Mouse (Mus musculus): ENCODE measurements at regions not wholly inside any gene's neighbourhood (a gene's known extent, or its start where the extent isn't known, plus 50 kb on each side); places are given as distances from the start of the nearest gene placed in this dataset.

GRCm38 (mm10) chr12:54407301-54407896 lies 203.7 kb upstream of the Egln3 start:
- Histone ChIP-seq H3K4me2 (replicated peaks) (no peak overlapping the region), H3K4me3 (no peak overlapping the region), H3K27ac (no peak overlapping the region), H3K9me3 (no peaks in the 10 kb centered on the region), H3K27me3 (no peaks in the 10 kb centered on the region), H3K9ac (no peak overlapping the region), H3K36me3 (no peaks in the 10 kb centered on the region), H3K4me1 (0 out of 2 replicates have a peak, but pooled peaks cover 4% of the 10 kb centered on the region)
- 71% methylated on average over 6 of the region's 6 CpGs for WGBS
- no peak for ATAC-seq (ENCODE audit: insufficient number of reproducible peaks, insufficient read depth, low FRiP score, low TSS enrichment)

GRCm38 (mm10) chr12:54405066-54405465 lies 201.4 kb upstream of the Egln3 start:
- no peak overlapping the region for H3K9ac ChIP-seq
- no peak for ATAC-seq (ENCODE audit: insufficient number of reproducible peaks, insufficient read depth, low FRiP score, low TSS enrichment)
- no peaks in the 10 kb centered on the region for H3K9me3 ChIP-seq
- H3K27me3 ChIP-seq = no peaks in the 10 kb centered on the region
- 0 out of 2 replicates have a peak, but pooled peaks cover 4% of the 10 kb centered on the region for H3K4me1 ChIP-seq
- no peak overlapping the region for H3K27ac ChIP-seq
- no peak overlapping the region for H3K4me2 ChIP-seq (replicated peaks)
- no peaks in the 10 kb centered on the region for H3K36me3 ChIP-seq
- H3K4me3 ChIP-seq = no peak overlapping the region
- 65% methylated on average over 14 of the region's 14 CpGs for WGBS

- no peak overlapping the region for H3K9ac ChIP-seq
Observed at GRCm38 (mm10) chr12:54402591-54402990, 198.9 kb upstream of the Egln3 start.

GRCm38 (mm10) chr12:54401665-54402064 lies 198.0 kb upstream of the Egln3 start:
- Histone ChIP-seq H3K36me3 (no peaks in the 10 kb centered on the region), H3K27ac (no peak overlapping the region), H3K9me3 (no peaks in the 10 kb centered on the region), H3K9ac (no peak overlapping the region), H3K4me2 (replicated peaks) (no peak overlapping the region), H3K4me3 (no peak overlapping the region), H3K4me1 (0 out of 2 replicates have a peak, but pooled peaks cover 4% of the 10 kb centered on the region), H3K27me3 (no peaks in the 10 kb centered on the region)
- WGBS = 56% methylated on average over 1 of the region's 1 CpGs
- ATAC-seq (ENCODE audit: insufficient number of reproducible peaks, insufficient read depth, low FRiP score, low TSS enrichment) = no peak

More at GRCm38 (mm10) chr12:54402591-54402990, 198.9 kb upstream of the Egln3 start:
- H3K4me2 ChIP-seq (replicated peaks) = no peak overlapping the region
- no peaks in the 10 kb centered on the region for H3K27me3 ChIP-seq
- no peak overlapping the region for H3K4me3 ChIP-seq
- H3K4me1 ChIP-seq = 0 out of 2 replicates have a peak, but pooled peaks cover 4% of the 10 kb centered on the region
- no peak overlapping the region for H3K27ac ChIP-seq
- 81% methylated on average over 6 of the region's 6 CpGs for WGBS
- ATAC-seq (ENCODE audit: insufficient number of reproducible peaks, insufficient read depth, low FRiP score, low TSS enrichment) = no peak
- no peaks in the 10 kb centered on the region for H3K9me3 ChIP-seq
- H3K36me3 ChIP-seq = no peaks in the 10 kb centered on the region

- H3K27me3 ChIP-seq = no peaks in the 10 kb centered on the region
- H3K36me3 ChIP-seq = no peaks in the 10 kb centered on the region
- H3K27ac ChIP-seq = no peak overlapping the region
- no peak overlapping the region for H3K4me2 ChIP-seq (replicated peaks)
- WGBS = 82% methylated on average over 5 of the region's 5 CpGs
- H3K9me3 ChIP-seq = no peaks in the 10 kb centered on the region
- no peak overlapping the region for H3K9ac ChIP-seq
- 0 out of 2 replicates have a peak, but pooled peaks cover 2% of the 10 kb centered on the region for H3K4me1 ChIP-seq
- ATAC-seq (ENCODE audit: insufficient number of reproducible peaks, insufficient read depth, low FRiP score, low TSS enrichment) = no peak
- H3K4me3 ChIP-seq = no peak overlapping the region
Observed at GRCm38 (mm10) chr12:54400084-54400483, 196.4 kb upstream of the Egln3 start.

GRCm38 (mm10) chr12:54398080-54398479 lies 194.4 kb upstream of the Egln3 start:
- H3K4me3 ChIP-seq = no peak overlapping the region
- 70% methylated on average over 6 of the region's 6 CpGs for WGBS
- H3K9me3 ChIP-seq = no peaks in the 10 kb centered on the region
- no peak for ATAC-seq (ENCODE audit: insufficient number of reproducible peaks, insufficient read depth, low FRiP score, low TSS enrichment)
- H3K4me1 ChIP-seq = no peaks in the 10 kb centered on the region
- no peak overlapping the region for H3K4me2 ChIP-seq (replicated peaks)
- no peak overlapping the region for H3K9ac ChIP-seq
- no peak overlapping the region for H3K27ac ChIP-seq
- no peaks in the 10 kb centered on the region for H3K27me3 ChIP-seq
- no peaks in the 10 kb centered on the region for H3K36me3 ChIP-seq

GRCm38 (mm10) chr12:54396952-54397351 lies 193.3 kb upstream of the Egln3 start:
- Histone ChIP-seq H3K4me1 (no peaks in the 10 kb centered on the region), H3K27me3 (no peaks in the 10 kb centered on the region), H3K36me3 (no peaks in the 10 kb centered on the region), H3K27ac (no peak overlapping the region), H3K9me3 (no peaks in the 10 kb centered on the region), H3K4me2 (replicated peaks) (no peak overlapping the region), H3K4me3 (no peak overlapping the region), H3K9ac (no peak overlapping the region)
- ATAC-seq (ENCODE audit: insufficient number of reproducible peaks, insufficient read depth, low FRiP score, low TSS enrichment) = no peak

GRCm38 (mm10) chr12:54396341-54396740 lies 192.7 kb upstream of the Egln3 start:
- Histone ChIP-seq H3K4me3 (no peak overlapping the region), H3K9ac (no peak overlapping the region), H3K9me3 (no peaks in the 10 kb centered on the region), H3K4me2 (replicated peaks) (no peak overlapping the region), H3K4me1 (no peaks in the 10 kb centered on the region), H3K27me3 (no peaks in the 10 kb centered on the region), H3K27ac (no peak overlapping the region), H3K36me3 (no peaks in the 10 kb centered on the region)
- ATAC-seq (ENCODE audit: insufficient number of reproducible peaks, insufficient read depth, low FRiP score, low TSS enrichment) = no peak
- WGBS = 77% methylated on average over 5 of the region's 5 CpGs

- H3K9me3 ChIP-seq = no peaks in the 10 kb centered on the region
- 62% methylated on average over 4 of the region's 4 CpGs for whole genome bisulfite sequencing
Observed at GRCm38 (mm10) chr12:54385401-54385800, 181.7 kb upstream of the Egln3 start.

GRCm38 (mm10) chr12:54384116-54384515 lies 180.5 kb upstream of the Egln3 start:
- H3K9ac ChIP-seq = no peak overlapping the region
- no peak overlapping the region for H3K4me3 ChIP-seq
- no peak for ATAC-seq (ENCODE audit: insufficient number of reproducible peaks, insufficient read depth, low FRiP score, low TSS enrichment)
- no peak overlapping the region for H3K4me2 ChIP-seq (replicated peaks)
- H3K27me3 ChIP-seq = no peaks in the 10 kb centered on the region
- no peaks in the 10 kb centered on the region for H3K4me1 ChIP-seq
- no peaks in the 10 kb centered on the region for H3K9me3 ChIP-seq
- WGBS = 27% methylated on average over 3 of the region's 3 CpGs
- H3K27ac ChIP-seq = no peak overlapping the region
- no peaks in the 10 kb centered on the region for H3K36me3 ChIP-seq

More at GRCm38 (mm10) chr12:54385401-54385800, 181.7 kb upstream of the Egln3 start:
- ATAC-seq (ENCODE audit: insufficient number of reproducible peaks, insufficient read depth, low FRiP score, low TSS enrichment) = no peak
- Histone ChIP-seq H3K4me3 (no peak overlapping the region), H3K4me1 (no peaks in the 10 kb centered on the region), H3K27ac (no peak overlapping the region), H3K27me3 (no peaks in the 10 kb centered on the region), H3K4me2 (replicated peaks) (no peak overlapping the region), H3K36me3 (no peaks in the 10 kb centered on the region), H3K9ac (no peak overlapping the region)

GRCm38 (mm10) chr12:54382965-54383364 lies 179.3 kb upstream of the Egln3 start:
- 97% methylated on average over 2 of the region's 2 CpGs for WGBS
- Histone ChIP-seq H3K9me3 (no peaks in the 10 kb centered on the region), H3K27me3 (no peaks in the 10 kb centered on the region), H3K27ac (no peak overlapping the region), H3K4me2 (replicated peaks) (no peak overlapping the region), H3K36me3 (no peaks in the 10 kb centered on the region), H3K9ac (no peak overlapping the region), H3K4me3 (no peak overlapping the region), H3K4me1 (no peaks in the 10 kb centered on the region)
- ATAC-seq (ENCODE audit: insufficient number of reproducible peaks, insufficient read depth, low FRiP score, low TSS enrichment) = no peak

GRCm38 (mm10) chr12:54382061-54382460 lies 178.4 kb upstream of the Egln3 start:
- WGBS = 83% methylated on average over 6 of the region's 6 CpGs
- no peaks in the 10 kb centered on the region for H3K27me3 ChIP-seq
- no peak overlapping the region for H3K9ac ChIP-seq
- no peaks in the 10 kb centered on the region for H3K4me1 ChIP-seq
- no peak overlapping the region for H3K4me2 ChIP-seq (replicated peaks)
- H3K36me3 ChIP-seq = no peaks in the 10 kb centered on the region
- H3K27ac ChIP-seq = no peak overlapping the region
- H3K9me3 ChIP-seq = no peaks in the 10 kb centered on the region
- H3K4me3 ChIP-seq = no peak overlapping the region
- ATAC-seq (ENCODE audit: insufficient number of reproducible peaks, insufficient read depth, low FRiP score, low TSS enrichment) = no peak
